Mouse (Mus musculus) urinary bladder, adult 2 months (tissue): ENCODE results near the gene Gm43738. TPM values are rescaled to one million over a fixed set of nuclear protein-coding genes. Genes with fewer than 3 reads are reported as not detected.

ENCODE experiments used
- DNase-seq: peaks from one replicate; pipeline ENCODE4 v3.0.0; 2022; ENCODE audit warnings: low spot score
- polyA plus RNA-seq: library from polyadenylated mRNA; depleted of rRNA; stranded (reverse); fragments of >200 nt; gene quantifications from 2 replicates; pipeline ENCODE4 v1.2.3, GENCODE M21; 2012; rRNA removed

Gm43738 gene
- not detected in 2 replicates for polyA plus RNA-seq

DNA sequence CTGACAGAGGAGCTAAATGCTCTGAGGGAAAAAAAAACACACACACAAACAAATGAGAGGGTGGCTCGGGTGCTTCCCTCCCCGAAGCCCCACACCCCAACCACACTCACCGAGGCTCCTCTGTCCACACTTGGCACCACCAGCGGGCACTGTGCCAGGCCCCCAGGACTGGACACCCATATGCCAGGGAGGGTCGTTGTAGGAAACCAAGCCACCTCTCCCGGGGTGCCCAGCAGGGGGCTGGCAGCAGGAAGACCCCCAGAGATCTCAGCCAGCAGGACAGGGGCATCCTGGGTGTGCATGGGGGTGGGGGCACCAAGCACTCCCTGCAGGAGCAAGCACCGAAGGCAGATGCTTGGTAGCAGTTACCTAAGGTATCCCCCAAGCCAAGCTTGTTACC, at the start of gene Gm43738:
Gm43738 (minus strand) TSS at position 289 of the 400 bp plus-strand sequence.
- no peak for DNase-seq

DNA sequence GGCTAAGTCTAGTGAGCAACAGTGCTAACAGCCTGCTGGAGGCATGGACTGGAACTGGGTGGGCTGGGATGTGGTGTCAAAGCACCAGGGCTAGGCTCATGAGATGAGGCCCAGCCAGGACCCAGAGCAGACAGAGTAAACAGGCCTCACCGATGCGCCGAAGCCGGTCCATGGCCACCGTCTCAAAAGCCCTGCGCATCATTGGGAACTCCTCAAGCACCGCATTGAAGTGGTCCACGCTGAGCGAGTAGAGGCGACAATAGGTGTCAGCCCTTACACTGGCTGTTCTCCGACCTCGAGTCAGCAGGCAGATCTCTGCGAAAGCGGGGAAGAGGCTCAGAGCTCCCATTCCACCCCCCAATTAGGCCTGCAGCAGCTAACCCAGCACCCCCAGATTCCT, 47.7 kb upstream of the Gm43738 start:
- no peak for DNase-seq

DNA sequence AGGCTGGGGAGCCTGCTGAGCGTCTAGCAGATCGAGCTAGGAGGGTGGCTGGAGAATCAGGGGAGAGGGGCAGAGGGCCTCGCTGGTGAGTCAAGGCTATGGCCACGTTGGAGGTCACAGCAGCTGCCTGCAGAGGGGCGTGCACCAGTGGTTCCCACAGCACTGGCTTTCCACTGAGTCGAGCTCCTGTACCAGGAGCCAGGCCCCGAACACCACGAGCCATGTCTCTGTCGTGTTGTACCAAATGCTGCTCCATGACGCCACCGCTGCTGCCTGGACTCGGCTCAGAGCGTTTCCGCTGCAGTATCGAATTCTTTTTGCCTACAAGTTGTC, 47.0 kb upstream of the Gm43738 start:
- DNase-seq: no peak

DNA sequence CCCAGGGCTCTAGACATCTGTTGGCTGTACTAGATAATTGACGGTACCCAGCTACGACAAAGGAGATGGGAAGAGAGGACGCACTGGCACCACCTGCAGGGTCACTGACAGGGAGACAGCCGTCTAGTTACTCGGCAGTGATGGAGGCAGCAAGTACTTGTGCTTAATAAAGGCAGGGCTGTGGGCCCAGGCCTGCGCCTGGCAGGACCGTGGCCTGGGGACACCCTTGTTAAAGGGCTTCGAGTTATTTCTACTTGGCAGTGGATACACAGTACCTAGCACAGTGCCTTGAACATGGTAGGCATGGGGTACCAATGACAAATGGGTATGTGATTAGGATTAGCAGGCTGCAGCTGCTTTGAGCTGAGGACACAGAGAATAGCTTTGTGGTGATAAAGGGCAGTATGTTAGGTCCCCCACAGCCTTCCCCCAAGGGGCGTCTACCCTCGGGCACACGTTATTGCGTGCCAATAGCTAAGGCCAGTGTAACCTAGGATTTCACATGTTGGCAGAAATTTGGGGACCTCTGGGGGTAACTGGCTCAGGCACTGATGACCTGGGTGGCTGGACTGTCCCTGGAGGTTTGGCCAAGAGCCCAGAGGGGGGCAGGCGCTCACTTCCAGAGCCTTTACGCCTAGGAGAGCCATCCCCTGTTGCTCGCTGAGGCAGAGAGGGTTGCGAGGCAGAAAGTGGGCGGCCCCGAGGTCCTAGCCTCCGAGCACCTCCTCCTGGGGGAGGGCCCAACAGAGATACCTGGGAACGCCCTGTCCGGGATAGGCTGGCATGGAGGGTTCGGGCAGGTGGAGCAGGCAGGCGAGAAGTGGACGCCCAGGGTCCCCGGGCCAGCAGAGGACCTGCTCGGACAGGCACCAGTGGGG, 46.4 kb upstream of the Gm43738 start:
- peak; percentile 33 for DNase-seq

DNA sequence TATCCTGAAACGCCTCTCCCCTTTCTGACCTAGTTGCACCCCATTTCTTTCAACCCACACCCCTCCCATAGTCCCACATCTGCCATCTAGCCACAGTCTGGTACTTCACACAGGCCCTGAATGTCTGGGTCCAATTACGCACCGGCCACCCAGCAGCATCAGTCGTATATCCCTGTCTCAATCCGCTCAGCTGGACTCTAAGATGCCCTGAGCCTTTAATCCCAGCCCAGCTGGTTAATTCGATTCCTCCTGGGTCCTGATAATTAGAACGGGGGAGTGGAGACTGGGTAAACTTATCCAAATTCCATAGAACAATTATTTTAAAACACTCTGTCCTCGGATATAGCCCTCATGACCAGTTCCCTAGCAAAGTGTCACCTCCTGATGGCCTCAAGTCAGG, 44.7 kb upstream of the Gm43738 start:
- DNase-seq: no peak

DNA sequence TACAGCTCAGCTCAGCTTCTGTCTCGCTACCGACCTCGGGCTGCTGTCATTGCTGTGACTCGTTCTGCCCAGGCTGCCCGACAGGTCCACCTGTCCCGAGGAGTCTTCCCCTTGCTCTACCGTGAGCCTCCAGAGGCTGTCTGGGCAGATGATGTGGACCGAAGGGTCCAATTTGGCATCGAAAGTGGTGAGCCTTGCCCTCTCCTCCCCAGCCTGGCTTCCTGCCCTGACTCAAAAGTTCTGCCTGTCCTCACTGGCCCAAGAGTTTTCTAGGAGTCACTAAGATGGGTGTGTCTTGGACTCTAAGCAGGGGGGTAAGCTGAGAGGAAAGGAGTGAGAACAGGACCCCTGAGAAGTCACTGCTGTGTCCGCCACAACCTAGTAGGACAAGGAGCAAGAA, 43.9 kb upstream of the Gm43738 start:
- no peak for DNase-seq

DNA sequence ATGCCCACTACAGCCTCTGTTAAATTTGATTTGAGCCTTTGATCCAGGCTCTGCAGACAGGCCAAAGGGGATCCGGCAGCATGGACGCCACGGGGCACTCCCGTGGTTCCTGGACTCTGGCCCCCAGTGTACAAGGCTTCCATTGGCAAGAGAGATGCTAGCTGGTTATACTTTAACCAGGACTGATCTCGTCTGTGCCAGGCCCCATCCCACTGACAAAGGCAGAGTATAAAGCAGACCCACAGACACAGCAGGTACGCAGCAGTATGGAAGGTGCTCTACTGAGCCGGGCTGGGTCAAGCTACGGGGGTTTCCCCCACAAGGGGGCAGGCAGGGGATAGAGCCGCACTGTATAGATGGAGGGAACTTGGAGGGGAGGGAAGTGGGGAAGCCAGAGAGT, 35.5 kb upstream of the Gm43738 start:
- no peak for DNase-seq

DNA sequence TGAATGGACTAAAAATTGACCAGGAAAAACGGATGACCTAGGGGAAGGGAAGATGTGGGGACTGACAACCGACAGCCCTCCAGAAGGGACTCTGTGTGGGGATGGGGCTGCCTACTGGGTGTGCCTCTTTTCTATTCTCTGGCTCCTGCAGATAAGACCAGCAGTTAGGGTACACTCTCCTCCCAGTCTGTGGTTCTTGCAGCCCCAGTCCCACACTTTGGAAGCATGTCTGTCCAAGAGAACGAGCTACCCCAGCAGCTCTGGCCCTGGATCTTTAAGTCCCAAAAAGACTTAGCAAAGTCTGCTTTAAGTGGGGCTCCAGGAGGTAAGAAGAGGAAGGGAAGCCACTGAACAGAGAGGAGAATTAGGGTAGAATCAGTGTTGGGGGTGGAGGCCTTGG, 35.1 kb upstream of the Gm43738 start, which contains the start of gene Pklr:
Pklr (plus strand) TSS at position 185 of the 400 bp plus-strand sequence.
- DNase-seq: no peak

DNA sequence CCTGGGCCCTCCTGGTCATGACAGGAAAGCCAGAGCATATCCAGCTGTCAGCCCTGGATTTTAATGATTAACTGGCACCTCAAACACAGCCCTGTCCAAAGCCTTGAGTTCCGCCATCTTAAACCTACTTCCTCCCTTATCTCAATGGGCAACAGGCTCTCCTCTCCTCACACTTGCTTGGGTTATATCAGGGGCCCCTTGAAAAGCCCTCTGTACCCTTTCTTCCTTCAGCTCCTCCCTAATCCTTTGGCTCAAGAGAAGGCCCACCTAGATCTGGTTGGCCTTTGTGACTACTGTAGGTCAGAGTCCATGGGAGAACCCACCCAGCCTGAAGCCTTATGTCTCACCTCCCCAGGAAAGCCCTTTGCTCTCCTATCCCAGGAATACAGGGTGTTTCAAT, 32.9 kb upstream of the Gm43738 start:
- DNase-seq: no peak

DNA sequence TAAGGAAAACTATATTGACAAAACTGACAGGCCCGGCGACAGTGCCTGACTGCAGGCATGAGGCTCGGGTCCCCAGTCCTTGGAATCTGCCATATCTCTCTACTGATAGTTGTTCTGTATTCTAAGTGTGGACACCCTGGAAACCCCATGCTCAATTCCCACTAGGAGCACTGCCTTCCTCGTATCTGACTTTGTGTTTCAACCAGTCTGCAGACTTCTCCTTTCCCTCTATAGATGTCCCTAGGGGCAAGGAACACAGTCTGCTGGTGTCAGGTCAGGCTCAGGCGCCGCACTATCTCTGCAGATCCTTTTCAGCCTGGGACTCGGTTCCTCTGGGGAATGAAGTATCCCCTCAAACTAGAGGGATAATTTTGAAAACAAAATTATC, 32.2 kb upstream of the Gm43738 start:
- DNase-seq: no peak

DNA sequence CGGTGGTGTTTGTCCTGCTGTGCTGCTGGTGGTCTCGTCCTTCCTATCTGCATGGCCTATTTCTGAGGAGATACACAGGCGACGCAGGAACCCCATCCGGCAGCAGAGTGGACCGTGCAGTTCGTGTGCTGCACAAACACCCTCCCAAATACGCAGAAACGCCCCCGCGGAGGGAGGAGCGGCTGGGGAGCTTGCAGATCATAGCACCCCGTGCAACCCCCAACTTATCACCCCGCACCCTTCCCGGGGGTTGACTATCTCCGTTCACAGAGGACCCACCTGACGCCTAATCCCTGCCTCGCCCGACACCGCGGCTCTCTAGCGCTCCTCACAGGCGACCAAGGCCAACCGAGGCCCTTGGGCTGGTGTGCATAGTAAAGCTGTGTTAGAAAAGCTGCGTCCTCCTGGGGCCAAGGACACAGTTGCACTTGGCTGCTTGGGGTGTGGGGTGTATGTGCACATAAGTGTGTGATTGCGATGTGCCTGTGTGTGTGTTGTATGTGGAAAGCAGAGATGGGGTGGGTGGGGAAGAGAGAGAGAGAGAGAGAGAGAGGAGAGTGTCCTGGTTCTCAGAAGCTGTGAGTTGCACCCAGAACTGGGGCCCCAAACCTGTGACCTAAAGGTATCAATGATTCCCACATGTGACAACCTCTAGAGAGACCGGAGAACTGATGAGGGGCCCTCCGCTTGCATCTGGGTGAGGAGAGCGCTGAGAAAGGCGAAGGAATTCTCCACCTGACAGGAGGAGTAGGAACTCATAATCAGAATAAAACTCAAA, 31.6 kb upstream of the Gm43738 start:
- no peak for DNase-seq

DNA sequence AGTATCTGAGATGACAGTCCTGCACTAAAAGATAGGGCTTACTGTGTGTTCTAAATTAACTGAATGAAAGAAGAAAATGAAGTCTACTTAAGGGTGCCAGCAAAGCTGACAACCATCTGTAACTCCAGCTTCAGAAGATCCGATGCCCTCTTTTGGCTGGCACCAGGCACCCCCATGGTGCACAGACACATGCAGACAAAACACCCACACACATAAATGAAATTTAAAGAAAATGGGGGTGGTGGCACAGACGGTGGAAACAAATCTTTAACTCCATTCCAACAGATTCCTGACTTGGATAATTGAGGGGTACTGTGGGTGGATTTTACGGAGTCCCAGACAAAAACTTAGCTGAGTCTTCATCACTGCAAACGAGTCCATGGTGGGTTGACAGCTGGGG, 30.9 kb upstream of the Gm43738 start:
- DNase-seq: no peak

DNA sequence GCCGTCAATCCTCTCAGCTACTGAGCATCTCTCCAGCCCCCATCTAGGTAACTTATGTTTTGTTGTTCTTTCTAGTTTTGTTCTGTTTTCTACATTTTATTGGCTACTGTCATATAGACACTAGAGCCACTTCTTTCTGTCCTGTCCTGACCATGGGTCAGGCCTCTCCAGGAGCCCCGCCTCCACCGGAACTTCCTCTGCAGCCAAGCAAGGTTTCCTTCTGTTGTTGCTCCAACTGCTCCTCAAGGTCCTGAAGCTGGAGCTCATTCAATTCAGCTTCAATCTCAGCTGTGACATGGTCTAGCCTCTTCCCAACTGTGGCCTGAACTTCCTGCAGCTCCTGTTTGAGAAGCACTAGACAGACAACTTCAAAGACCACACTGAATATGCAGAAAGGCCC, 29.0 kb upstream of the Gm43738 start:
- DNase-seq: no peak

DNA sequence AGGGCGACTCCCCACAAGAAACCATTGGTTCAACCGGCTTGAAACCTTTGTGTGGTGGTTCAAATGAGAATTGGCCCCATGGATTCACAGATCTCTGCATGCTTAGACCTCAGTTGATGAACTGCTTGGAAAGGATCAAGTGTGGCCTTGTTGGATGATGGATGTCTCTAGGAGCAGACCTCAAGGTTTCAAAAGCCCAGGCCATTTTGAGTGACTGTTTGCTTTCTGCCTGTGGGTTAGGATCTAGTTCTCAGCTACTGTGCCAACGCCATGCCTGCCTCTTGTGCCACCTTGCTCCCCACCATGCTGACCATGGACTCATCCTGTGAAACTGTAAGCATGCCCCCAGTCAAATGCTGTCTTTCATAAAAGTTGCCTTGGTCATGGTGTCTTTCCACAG, 25.1 kb upstream of the Gm43738 start:
- DNase-seq: no peak

DNA sequence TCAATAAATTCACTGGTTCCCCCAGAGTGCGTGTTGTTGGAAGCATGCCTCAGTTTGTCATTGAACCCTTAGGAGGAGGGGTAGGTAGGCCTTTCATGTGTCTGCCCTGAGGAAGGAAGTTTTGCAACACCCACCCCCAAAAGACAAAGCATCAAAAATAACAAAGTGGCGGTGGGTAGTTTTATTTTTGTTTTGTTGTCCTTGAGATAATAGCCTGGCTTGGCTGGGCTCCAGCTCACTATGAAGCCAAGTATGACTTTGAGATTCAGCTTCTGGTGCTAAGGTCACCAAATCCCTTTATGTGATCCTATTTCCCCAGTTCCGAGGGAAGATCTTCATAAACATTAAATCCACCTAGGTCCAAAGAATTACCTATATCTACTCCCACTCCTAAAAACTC, 23.3 kb upstream of the Gm43738 start:
- no peak for DNase-seq

DNA sequence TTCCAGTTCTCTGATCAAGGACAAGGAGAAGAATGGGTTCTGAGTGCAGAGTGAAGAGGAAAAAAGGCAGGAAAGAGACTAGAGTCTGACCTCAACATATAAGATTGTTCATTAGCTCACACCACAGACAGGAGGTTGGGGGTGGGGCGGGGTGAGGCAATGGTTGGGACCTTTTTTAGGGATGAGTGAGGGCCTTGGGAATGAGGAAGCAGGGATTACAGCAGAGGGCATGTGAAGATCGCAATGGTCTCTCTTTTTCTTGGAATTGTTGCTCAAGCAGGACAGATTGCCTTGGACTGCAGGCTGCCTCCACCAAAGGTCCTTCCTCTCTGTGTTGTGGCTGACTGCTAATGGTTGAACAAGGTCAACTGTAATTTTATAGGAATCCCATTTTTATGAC, 22.4 kb upstream of the Gm43738 start:
- no peak for DNase-seq

DNA sequence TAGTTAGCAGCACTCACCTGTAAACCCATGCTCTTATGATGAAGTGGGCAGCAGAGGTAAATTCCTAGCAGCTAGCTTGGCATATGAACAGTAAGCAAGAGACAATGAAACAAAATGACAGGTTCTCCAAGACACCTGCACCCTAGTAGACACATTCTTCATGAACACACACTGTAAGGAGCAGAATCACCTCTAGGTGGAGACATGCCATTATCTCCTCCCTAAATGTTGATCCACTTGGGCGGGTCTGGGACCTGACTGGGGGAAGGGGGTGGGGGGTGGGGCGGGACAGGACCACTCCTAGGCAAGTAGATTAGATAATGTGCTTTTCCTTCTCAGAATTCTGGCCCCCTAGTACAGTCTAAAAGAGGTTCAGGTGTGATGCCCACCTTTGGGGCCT, 14.6 kb upstream of the Gm43738 start:
- no peak for DNase-seq

DNA sequence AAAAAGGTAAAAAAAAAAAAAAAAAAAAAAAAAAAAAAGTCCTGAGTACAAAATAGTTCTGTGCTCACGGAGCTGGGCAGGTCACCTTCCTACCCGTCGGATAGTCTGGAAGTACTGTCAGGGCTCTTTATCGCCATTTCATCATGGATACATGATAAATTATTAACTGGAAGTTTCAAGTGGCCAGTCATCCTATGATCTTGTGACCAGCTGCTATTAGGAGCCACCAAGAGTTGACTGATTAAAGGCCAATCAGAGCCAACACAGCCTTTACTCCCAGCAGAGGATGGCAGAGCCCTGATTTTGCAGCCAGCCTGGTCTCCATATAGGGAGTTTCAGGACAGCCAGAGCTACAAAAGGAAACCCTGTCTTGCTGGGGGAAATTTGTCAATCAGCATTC, 12.2 kb upstream of the Gm43738 start:
- no peak for DNase-seq

DNA sequence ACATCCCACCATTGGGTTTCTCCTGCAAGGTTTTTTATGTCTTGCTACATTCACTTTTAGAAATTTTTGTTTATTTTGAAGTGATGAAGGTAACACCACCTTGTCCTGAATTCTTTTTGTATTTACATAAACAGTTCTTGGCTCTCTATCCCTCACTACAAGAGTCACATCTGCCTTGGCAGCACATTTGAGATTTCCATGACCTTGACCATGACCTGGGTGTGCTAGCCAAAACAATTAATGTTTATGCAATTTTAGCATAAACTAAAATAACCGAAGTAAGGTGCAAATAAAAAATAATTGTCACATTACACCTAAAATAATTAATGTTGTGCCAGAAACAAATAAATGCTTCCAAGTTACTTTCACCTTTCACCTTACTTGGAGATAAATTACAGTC, 7.2 kb upstream of the Gm43738 start:
- DNase-seq: no peak

DNA sequence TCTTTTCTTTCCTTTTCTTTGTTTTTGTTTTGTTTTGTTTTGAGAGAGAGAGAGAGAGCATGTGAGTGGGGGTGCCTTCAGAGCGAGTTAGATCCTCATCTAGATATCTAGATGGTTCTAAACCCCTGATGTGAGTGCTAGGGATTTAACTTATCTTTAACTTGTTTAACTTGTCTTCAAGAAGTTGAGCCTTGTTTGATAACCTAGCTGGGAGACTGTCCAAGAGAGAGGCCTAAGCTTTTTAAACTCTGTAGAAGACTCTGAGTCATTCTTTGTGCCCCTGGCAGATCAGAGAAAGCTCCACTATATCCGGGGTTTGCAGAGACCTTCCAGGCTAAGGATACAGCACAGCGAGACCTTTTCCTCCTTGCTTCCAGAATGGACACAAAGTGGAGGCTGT, 6.6 kb upstream of the Gm43738 start:
- DNase-seq: no peak

DNA sequence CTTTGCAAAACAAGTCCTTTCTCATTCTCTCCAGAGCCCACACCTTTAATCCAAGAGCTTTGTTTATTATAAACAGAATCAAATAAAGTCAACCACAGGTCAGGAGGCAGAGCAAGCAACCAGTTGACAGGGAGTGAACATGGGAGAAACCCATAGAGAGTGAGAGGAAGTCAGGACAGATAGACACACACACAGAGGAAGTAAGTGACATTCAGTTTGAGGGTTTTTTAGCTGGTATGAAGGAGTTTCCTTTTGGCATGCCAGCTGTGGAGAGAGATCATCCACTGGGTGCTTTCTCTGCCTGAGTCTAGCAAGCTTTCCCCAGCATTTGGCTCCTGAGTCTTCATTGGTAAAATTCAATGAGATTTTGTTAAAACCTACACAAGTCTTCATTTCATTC, 6.0 kb upstream of the Gm43738 start:
- no peak for DNase-seq

DNA sequence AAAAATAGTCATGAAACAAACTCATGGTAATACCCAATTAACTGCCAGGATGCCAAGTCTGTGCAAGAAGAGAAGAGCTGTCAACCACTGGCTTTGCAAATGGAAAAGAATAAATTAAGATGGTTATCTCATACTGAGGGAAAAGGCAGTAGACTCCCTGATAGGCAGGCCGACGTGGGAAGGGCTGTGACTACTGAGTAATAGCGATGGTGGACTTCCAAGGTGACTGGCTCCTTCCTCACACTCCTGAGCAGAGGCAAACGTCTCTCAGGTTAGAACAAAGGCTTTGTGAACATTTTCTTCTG, 2.3 kb upstream of the Gm43738 start:
- DNase-seq: no peak

DNA sequence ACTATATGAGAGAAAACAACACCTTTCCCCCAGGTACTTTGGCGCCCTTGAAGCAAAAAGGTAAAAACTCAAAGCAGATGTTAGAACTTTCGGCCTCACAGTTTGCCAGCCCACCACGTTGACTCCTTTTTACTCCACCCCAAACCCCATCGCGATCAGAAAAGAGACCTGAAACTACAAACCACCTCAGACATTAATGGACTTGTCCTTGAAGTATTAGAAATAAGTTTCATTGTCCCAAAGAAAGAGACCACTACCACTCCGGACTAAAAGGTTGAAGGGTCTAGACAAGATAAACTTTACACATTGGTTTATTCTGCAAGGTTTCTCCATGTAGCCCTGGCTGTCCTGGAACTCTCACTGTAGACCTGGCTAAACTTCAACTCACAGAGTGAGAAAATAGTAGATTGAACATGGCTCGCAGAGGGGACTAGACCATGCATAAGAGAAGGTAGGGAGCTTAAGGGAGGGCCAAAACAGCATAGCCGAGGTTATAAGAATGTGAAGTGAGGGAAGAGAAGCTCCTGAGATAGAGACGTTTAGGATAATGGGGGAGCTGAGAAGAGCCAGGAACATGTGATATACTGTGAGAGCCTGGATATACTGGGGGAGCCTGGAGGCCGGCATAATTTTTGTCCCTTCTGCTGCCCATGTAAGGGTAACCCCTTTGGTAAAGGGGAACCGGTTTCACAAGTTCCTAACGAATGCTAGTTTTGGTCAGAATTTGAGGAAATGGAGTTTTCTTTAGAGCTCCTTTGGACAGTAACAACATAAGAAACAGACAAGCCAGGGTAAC, 1.8 kb upstream of the Gm43738 start:
- no peak for DNase-seq
